Mouse (Mus musculus) neural tube, embryonic 13.5 days (tissue): ENCODE measurements around the gene Rrp7a. TPM values are rescaled to one million over a fixed set of nuclear protein-coding genes. Genes with fewer than 3 reads are reported as not detected.
"Not testable (repeated sequence)": the region's sequence is repeated elsewhere in the genome, so short reads cannot be mapped to it uniquely, and the experiment has no call there.

ENCODE experiments used
- ATAC-seq: fragments of 200-750 bp; cut with Nextera tagmentation; 2 replicates; pipeline ENCODE4 v1.8.0; 2017; ENCODE audit warnings: low read depth, mild to moderate bottlenecking, moderate TSS enrichment, moderate library complexity
- H3K27ac ChIP-seq: fragments of 300-500 bp; sonication (generic); replicated peaks from 2 replicates; pipeline ENCODE4 v1.5.1; 2015; ENCODE audit warnings: moderate library complexity, mild to moderate bottlenecking, inconsistent platforms
- H3K27me3 ChIP-seq: fragments of 300-500 bp; sonication (generic); 2 replicates; pipeline ENCODE4 v1.6.1; 2015; ENCODE audit warnings: mild to moderate bottlenecking, inconsistent platforms
- H3K36me3 ChIP-seq: fragments of 300-500 bp; sonication (generic); 2 replicates; pipeline ENCODE4 v1.6.1; 2015; ENCODE audit warnings: mild to moderate bottlenecking, inconsistent platforms
- H3K4me1 ChIP-seq: fragments of 300-500 bp; sonication (generic); replicated peaks from 2 replicates; pipeline ENCODE4 v1.6.1; 2015; ENCODE audit warnings: inconsistent platforms
- H3K4me2 ChIP-seq: fragments of 300-500 bp; sonication (generic); 2 replicates; pipeline ENCODE4 v1.6.1; 2015; ENCODE audit warnings: inconsistent platforms, mild to moderate bottlenecking, moderate library complexity
- H3K4me3 ChIP-seq: fragments of 300-500 bp; sonication (generic); 2 replicates; pipeline ENCODE4 v1.5.1; 2015; ENCODE audit warnings: mild to moderate bottlenecking, inconsistent platforms
- H3K9ac ChIP-seq: fragments of 300-500 bp; sonication (generic); 2 replicates; pipeline ENCODE4 v1.6.1; 2015; ENCODE audit warnings: moderate library complexity, mild to moderate bottlenecking, inconsistent platforms
- H3K9me3 ChIP-seq: fragments of 300-500 bp; sonication (generic); 2 replicates; pipeline ENCODE4 v1.6.1; 2016; ENCODE audit warnings: inconsistent platforms
- WGBS: fragments of 180-500 bp; shearing (Covaris S2); methylation state at CpG from one replicate; pipeline ENCODE4 v1.1.7; 2015; 5-methylcytosine and 5-hydroxymethylcytosine counted together
- polyA plus RNA-seq: library from polyadenylated mRNA; unstranded; fragments of >200 nt; fragmentation: Nextera tagmentation; extraction: Ambion mirVana; gene quantifications from 2 replicates; pipeline ENCODE4 v1.2.1, GENCODE M21; 2015

Gene Rrp7a
- polyA plus RNA-seq, 1 experiment from 2014 or later: 68.3 TPM

- 89% methylated on average over 4 of the region's 4 CpGs for WGBS
- no peak overlapping the region for H3K9ac ChIP-seq
- H3K4me3 ChIP-seq: no peak overlapping the region
- H3K4me2 ChIP-seq: no peak overlapping the region
- peaks cover 32% of the 10 kb centered on the region for H3K36me3 ChIP-seq
- H3K27ac ChIP-seq: peak overlapping the region; percentile 29; the same call in 1 of the 2 replicates
- peaks cover 21% of the 10 kb centered on the region for H3K4me1 ChIP-seq
- no peaks in the 10 kb centered on the region for H3K27me3 ChIP-seq
- H3K9me3 ChIP-seq: no peaks in the 10 kb centered on the region
- no peak for ATAC-seq
Observed at GRCm38 (mm10) chr15:83150694-83151093, 28.1 kb upstream of the Rrp7a start.

- H3K27me3 ChIP-seq: no peaks in the 10 kb centered on the region
- H3K9ac ChIP-seq: peak overlapping the region; percentile 98
- ATAC-seq: no peak
- peak overlapping the region; percentile 94 for H3K4me3 ChIP-seq
- H3K4me2 ChIP-seq: peak overlapping the region; percentile 58
- H3K4me1 ChIP-seq: peaks cover 21% of the 10 kb centered on the region
- 28% methylated on average over 3 of the region's 3 CpGs for WGBS
- no peaks in the 10 kb centered on the region for H3K9me3 ChIP-seq
- H3K36me3 ChIP-seq: peaks cover 30% of the 10 kb centered on the region
- H3K27ac ChIP-seq: peak overlapping the region; percentile 98
Observed at GRCm38 (mm10) chr15:83150073-83150442, 27.5 kb upstream of the Rrp7a start.

- Histone ChIP-seq H3K27ac (peak within 1 kb of the TSS; percentile 98), H3K4me1 (peaks cover 21% of the 10 kb centered on the region), H3K9ac (peak within 1 kb of the TSS; percentile 98), H3K36me3 (peaks cover 30% of the 10 kb centered on the region), H3K4me3 (peak within 1 kb of the TSS; percentile 94), H3K9me3 (no peaks in the 10 kb centered on the region), H3K27me3 (no peaks in the 10 kb centered on the region), H3K4me2 (peak within 1 kb of the TSS; percentile 94)
- ATAC-seq: peak; percentile 94
- under 1% methylated on average over 56 of the region's 56 CpGs for WGBS
Observed at GRCm38 (mm10) chr15:83149196-83150072, 26.8 kb upstream of the Rrp7a start, which contains the start of gene Poldip3. Poldip3 (minus strand) TSS chr15:83149384.

DNA sequence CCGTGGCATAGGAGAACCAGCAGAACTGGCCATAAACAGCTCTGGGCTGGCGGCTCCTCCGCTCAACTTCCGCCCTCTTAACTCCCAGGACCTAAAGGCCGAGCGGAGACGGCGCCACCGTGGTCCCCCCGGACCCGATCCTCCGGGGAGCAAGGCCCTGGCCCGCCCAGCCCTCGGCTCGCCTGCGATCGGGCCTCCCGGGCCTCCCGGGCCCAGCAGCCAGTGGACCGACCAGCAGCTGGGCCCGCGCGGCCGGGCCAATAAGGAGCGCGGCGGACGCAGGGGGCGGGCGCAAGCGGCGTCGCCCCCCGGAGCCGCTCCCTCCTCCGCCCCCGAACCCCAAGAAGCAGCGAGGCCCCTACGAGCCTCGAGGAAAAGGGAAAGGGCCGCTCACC, 26.2 kb upstream of the Rrp7a start:
- peak overlapping the region; percentile 94 for H3K4me3 ChIP-seq
- peak; percentile 81 for ATAC-seq
- under 1% methylated on average over 36 of the region's 41 CpGs for WGBS
- H3K27ac ChIP-seq: peak overlapping the region; percentile 98
- peak overlapping the region; percentile 98 for H3K9ac ChIP-seq
- H3K36me3 ChIP-seq: peaks cover 26% of the 10 kb centered on the region
- no peaks in the 10 kb centered on the region for H3K9me3 ChIP-seq
- H3K4me2 ChIP-seq: peak overlapping the region; percentile 94
- H3K27me3 ChIP-seq: no peaks in the 10 kb centered on the region
- H3K4me1 ChIP-seq: peaks cover 21% of the 10 kb centered on the region

- ATAC-seq: no peak
- Histone ChIP-seq H3K4me3 (peak overlapping the region; percentile 94), H3K9ac (peak overlapping the region; percentile 98), H3K27ac (peak overlapping the region; percentile 98), H3K4me2 (peak overlapping the region; percentile 94), H3K36me3 (peaks cover 22% of the 10 kb centered on the region), H3K4me1 (peaks cover 23% of the 10 kb centered on the region), H3K9me3 (no peaks in the 10 kb centered on the region), H3K27me3 (no peaks in the 10 kb centered on the region)
- 4% methylated on average over 21 of the region's 21 CpGs for WGBS
Observed at GRCm38 (mm10) chr15:83148395-83148794, 25.8 kb upstream of the Rrp7a start.

DNA sequence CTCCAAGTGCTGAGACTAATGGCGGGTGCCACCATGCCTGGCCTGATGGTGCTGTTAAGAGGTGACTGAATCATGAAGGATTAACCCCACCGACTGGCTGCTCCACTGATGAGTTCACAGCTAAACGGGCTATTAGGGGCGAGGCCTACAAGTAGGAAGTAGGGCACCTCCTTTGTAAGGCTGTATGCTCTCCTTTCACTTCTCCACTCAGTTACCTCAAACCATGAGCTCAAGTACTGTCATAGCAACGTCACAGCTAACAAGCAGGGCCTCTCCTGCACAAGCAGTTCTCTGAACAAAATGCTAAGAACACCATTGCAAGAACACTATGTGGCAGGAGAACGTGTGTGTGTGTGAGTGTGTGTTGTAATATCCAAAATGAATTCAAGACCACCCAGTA, 22.9 kb upstream of the Rrp7a start:
- no peak overlapping the region for H3K27ac ChIP-seq
- no peaks in the 10 kb centered on the region for H3K27me3 ChIP-seq
- no peaks in the 10 kb centered on the region for H3K9me3 ChIP-seq
- 93% methylated on average over 6 of the region's 6 CpGs for WGBS
- no peak overlapping the region for H3K9ac ChIP-seq
- H3K4me3 ChIP-seq: no peak overlapping the region
- ATAC-seq: no peak
- peaks cover 43% of the 10 kb centered on the region for H3K4me1 ChIP-seq
- no peak overlapping the region for H3K4me2 ChIP-seq
- peaks cover 16% of the 10 kb centered on the region for H3K36me3 ChIP-seq

DNA sequence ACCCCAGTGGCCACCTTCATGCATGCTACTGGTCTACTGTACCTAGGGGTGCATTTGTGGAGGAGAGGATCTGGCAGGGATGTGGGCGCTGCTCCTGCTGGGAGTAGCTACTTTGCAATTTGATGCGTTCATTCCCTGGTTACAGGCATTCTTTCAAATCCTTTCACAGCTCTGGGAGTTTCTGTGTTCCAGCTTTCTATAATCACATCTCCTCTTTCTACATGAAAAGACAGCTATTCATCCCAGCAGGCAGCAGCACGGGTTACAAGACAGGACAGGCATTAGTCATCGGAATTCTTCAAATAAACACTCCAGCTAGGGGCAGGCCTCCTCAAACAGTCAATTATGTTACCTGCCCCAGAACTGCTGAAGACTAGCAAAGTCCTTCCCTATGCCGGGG, 20.3 kb upstream of the Rrp7a start:
- H3K9me3 ChIP-seq: no peaks in the 10 kb centered on the region
- WGBS: 52% methylated on average over 5 of the region's 5 CpGs
- H3K4me2 ChIP-seq: no peak overlapping the region
- no peak overlapping the region for H3K4me3 ChIP-seq
- peaks cover 32% of the 10 kb centered on the region for H3K4me1 ChIP-seq
- peak overlapping the region; percentile 20; the same call in 1 of the 2 replicates for H3K27ac ChIP-seq
- ATAC-seq: no peak
- peak overlapping the region; percentile 34; the same call in 1 of the 2 replicates for H3K9ac ChIP-seq
- peaks cover 23% of the 10 kb centered on the region for H3K36me3 ChIP-seq
- H3K27me3 ChIP-seq: no peaks in the 10 kb centered on the region

- Histone ChIP-seq H3K9me3 (no peaks in the 10 kb centered on the region), H3K36me3 (peaks cover 79% of the 10 kb centered on the region), H3K4me3 (no peak overlapping the region), H3K9ac (no peak overlapping the region), H3K4me2 (no peak overlapping the region), H3K4me1 (0 out of 2 replicates have a peak, but pooled peaks cover under 1% of the 10 kb centered on the region), H3K27me3 (no peaks in the 10 kb centered on the region), H3K27ac (no peak overlapping the region)
- WGBS: 96% methylated on average over 2 of the region's 2 CpGs
- no peak for ATAC-seq
Observed at GRCm38 (mm10) chr15:83135654-83136053, 13.1 kb upstream of the Rrp7a start.

DNA sequence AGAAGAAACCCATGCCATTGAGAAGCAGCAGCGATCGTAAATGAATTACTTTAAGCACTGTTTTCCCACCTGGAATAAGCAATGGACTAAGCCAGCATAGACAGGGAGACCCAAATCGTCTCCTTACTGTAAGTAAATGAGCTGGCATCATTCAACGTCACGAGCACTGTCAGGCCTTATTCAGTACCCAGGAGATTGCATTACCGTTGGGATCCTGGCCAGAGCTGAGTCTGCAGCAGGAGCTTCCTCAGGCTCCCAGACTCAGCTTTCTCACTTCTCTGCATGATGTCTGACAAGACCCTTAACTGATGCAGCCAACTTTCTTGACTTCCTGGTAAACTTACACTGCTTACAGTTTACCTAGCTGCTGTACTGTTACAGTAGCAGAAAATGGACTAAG, 12.1 kb upstream of the Rrp7a start:
- no peak overlapping the region for H3K9ac ChIP-seq
- no peaks in the 10 kb centered on the region for H3K9me3 ChIP-seq
- peaks cover 89% of the 10 kb centered on the region for H3K36me3 ChIP-seq
- 88% methylated on average over 6 of the region's 6 CpGs for WGBS
- no peaks in the 10 kb centered on the region for H3K4me1 ChIP-seq
- ATAC-seq: no peak
- no peak overlapping the region for H3K4me3 ChIP-seq
- no peaks in the 10 kb centered on the region for H3K27me3 ChIP-seq
- no peak overlapping the region for H3K4me2 ChIP-seq
- H3K27ac ChIP-seq: no peak overlapping the region

- WGBS: 89% methylated on average over 7 of the region's 7 CpGs
- Histone ChIP-seq H3K27me3 (no peaks in the 10 kb centered on the region), H3K4me1 (peaks cover 12% of the 10 kb centered on the region), H3K36me3 (peaks cover 96% of the 10 kb centered on the region), H3K9ac (no peak overlapping the region), H3K9me3 (no peaks in the 10 kb centered on the region), H3K4me2 (no peak overlapping the region), H3K4me3 (no peak overlapping the region), H3K27ac (no peak overlapping the region)
- no peak for ATAC-seq
Observed at GRCm38 (mm10) chr15:83129530-83130231, 7.1 kb upstream of the Rrp7a start.

GRCm38 (mm10) chr15:83127037-83127436, 4.4 kb upstream of the Rrp7a start:
- WGBS: 29% methylated on average over 3 of the region's 3 CpGs

DNA sequence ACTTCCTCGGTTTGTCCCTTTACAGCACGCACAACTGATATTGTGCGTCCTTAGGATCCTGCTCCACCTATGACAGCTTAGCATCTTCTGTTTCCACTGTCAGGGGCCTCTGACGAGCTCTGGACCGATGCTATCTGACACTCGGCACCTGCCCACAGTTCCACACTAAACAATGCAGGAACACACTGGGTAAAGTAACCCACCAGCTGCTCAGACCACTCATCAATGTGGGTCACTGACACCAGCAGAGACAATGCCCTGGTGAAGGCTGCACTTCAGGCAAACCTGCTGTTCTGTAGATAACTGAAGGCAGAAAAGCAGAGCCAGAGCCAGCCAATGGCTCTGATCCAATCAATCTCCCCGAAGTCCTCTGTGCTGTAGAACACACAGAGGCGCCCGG, 4.0 kb upstream of the Rrp7a start:
- 85% methylated on average over 9 of the region's 9 CpGs for WGBS
- H3K27me3 ChIP-seq: no peaks in the 10 kb centered on the region
- H3K4me3 ChIP-seq: no peak overlapping the region

More at GRCm38 (mm10) chr15:83127037-83127436, 4.4 kb upstream of the Rrp7a start:
- not testable (repeated sequence) for H3K4me3 ChIP-seq, ATAC-seq, H3K27me3 ChIP-seq, H3K9me3 ChIP-seq, H3K4me2 ChIP-seq, H3K9ac ChIP-seq
- peaks cover 12% of the 10 kb centered on the region for H3K4me1 ChIP-seq
- H3K36me3 ChIP-seq: peaks cover 73% of the 10 kb centered on the region
- 0 out of 2 replicates have a peak overlapping the region, but pooled peaks have one; percentile 20 for H3K27ac ChIP-seq

More for the DNA sequence above, 4.0 kb upstream of the Rrp7a start:
- Histone ChIP-seq H3K9ac (no peak overlapping the region), H3K4me2 (no peak overlapping the region), H3K27ac (0 out of 2 replicates have a peak overlapping the region, but pooled peaks have one; percentile 20), H3K9me3 (no peaks in the 10 kb centered on the region), H3K36me3 (peaks cover 68% of the 10 kb centered on the region), H3K4me1 (peaks cover 15% of the 10 kb centered on the region)
- no peak for ATAC-seq
